Mouse (Mus musculus) right cerebral cortex, postnatal 25 days (tissue): ENCODE data around the gene Arnt2.

ENCODE experiments used
- DNase-seq: peaks from one replicate; pipeline ENCODE4 v3.0.0; 2022

Arnt2 gene

DNA sequence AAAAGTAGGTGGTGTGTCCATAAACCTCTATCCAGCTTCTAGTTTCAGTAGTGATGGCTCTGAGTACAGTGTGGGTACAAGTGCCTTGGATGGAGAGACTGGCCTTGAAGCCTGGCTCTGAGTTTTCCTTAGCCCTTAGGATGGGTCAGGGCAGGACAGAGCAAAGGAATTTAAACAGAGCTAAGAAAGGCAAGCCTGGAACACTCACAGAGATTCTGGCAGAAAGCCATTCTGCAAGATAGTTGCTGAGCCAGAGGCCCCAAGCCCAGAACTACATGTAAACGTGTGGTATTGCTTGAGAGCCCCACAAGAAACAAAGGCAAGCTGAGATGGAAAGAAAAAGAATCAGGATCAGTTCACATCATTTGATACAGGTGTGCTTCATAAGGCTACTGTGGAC is 70.8 kb downstream of the Arnt2 start:
- DNase-seq, result no peak

DNA sequence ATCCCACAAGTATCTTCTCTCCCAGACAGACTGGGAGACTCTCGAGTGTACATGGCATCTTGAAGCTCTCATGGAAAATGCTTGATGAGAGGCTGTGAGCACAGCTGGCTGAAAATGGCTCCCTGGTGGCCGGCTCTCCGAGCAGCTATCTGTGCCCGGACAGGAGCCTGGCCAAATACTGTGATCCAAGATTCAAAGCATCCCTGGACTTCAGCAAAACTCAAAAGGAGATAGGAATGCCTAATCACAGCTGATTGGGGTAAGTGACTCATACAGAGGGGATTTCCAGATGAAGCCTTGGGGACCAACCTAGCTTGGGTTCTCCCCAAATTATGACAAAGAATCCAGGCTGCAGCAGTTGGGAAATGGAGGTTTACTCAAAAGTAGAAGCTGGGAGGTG is 72.2 kb downstream of the Arnt2 start:
- DNase-seq, result no peak

DNA sequence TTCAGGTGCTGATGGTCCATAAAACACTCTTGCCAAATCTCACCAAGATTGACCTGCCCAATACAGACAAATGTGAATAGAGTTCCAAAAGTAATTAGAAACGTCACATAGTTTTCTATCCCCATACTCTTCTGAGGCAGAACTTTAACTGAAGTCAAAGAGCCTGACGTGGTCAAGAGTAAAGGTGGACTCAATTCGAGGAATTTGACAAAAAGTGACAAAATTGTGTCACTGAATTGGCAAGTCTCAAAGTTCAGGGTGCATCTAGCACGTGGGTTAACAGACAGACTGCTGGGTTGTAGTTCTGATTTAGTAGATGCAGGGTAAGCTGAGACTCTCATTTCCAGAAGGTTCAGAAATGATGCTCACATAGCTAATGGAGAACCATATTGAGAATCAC is 73.1 kb downstream of the Arnt2 start:
- no peak for DNase-seq

DNA sequence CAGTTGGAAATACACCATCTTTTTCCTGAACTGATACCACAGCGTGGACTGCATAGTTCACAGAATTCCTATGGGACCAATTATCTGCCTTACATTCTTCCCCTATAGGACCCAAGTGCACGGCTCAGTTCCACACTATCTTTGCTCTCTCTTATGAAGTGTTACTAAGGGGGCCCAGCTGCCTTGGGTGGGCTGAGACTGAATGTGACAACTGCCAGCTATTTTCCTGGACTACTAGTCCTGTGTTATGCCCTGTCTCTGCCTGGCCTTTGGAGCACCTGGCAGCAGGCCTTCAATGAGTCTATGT is 73.4 kb downstream of the Arnt2 start:
- no peak for DNase-seq

DNA sequence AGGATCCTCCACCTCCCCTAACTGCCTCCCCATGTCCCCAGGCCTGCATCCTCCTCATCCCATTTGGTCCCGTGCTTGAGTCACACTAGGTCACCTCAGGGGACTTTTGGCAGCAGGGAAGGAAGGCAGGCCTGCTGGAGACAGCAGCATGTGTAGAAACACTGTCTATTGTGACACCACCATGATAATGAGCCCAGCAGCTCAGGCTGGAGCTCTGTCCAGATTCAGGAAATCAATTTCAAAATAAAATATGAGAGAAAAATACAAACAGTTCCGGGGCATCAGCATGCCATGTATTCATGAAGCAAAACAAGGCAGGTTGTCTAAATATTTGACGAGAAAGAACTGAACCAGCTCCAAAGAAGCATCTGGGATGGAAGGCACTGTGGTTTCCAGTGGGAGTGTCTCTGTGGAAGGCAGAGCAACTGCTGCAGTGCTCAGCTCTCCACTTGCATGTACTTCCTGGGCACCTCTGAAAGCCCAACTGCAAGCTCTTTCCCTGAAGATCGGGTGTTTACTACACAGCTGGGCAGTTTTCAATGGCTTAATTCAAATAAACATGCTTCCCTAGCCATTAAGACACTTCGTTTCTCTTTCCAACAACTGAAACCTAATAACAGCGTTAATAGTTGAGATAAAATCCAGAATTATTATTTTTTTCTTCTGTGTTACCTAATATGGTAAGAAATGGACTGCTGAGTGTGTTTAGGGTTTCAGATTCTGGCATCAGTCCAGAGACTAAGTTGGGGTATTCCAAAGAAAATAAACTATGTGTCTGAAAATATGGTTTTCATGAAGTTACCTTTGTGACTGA is 74.0 kb downstream of the Arnt2 start:
- no peak for DNase-seq

DNA sequence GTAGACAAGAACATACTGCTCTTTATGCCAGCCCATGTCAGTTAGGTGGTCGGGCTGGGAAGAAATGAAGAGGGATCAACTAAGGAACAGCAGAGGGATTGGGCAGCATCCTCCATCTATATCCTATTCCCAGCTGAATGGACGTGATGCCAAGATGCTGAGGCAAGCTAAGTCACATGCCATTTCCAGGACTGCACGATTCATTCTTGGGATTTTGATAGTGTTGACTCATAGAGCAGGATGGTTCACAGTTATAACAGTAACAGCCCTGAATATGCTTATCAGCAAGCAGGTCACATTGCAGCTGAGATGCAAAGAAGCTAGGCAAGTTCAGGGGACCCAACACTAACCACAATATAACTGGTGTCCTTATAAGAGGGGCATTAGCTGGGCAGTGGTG is 76.0 kb downstream of the Arnt2 start:
- no peak for DNase-seq

DNA sequence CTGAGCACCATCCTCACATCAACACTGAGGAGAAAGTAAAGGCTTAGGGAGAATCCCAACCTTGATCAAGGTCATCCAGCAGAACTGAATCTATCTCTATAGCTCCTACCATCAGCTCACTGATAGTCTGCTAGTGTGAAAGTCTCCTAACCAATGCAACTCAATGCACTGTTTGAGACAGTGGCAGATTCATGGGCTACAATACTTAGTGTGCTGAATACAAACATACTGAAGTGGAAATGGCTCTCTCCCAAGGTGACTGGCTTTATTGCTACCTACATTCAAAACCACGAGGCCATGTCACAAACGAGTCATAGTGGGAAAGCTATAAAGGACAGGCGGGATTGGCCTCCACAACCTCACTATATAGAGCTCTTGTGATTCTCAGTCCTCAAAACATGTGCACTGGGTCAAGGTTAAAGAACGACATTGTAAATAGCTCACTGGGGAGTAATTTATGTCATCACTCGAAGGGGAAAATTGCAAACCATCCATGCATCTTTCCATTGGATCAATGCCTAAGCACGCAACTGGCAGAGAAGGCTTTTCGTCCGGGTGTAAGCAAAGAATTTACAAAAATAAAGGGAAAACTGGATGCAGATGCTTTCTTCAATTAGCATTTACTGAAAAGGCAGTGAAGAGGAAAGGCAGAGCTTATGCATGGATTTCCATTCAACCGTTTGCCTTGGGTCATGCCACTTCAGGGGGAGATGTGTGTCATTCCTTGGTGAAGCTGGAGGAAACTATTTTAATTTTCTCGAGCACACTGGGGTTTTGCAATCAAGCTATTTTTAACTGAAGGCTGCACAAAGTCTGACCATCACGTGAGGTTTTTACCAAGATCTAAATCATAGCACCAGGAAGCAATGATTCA is 77.4 kb downstream of the Arnt2 start:
- DNase-seq, result no peak

DNA sequence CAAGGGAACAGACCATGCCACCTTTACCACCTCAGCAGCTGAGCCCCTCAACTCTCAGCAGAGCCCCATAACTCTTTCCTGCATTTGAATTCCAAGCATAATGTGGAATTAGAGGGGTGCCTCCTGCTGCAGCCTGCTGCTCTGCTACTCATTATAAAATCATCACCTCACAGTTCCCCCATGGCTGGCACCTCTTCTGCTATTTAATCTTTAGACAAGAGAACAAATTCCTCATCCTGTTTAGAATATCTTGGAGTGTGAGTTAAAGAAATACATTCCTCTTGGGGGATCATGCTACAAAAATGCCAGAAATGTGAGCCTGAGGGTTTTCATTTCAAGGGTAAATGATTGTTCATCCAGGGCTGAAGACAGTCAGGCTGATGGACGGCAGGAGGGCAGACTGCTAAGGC is 80.8 kb downstream of the Arnt2 start:
- no peak for DNase-seq

DNA sequence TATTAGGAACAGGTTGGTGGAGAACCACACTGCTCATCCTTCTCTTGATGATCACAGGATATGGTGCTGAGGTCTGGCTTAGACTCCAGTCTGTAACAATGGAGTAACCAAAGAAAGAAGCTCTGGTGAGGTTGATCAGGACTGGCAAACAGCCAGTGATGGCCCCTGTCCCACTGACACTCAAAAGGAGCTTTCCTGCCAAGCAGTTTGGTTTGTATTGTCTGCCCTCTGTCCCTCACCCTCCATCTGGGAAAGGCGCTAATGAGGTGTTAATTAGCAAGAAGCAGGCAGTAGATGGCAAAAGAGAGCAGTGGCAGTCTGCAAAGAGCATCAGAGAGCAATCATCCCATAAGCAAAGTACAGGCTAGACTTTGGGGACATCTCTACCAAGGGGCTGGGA is 81.2 kb downstream of the Arnt2 start:
- no peak for DNase-seq

DNA sequence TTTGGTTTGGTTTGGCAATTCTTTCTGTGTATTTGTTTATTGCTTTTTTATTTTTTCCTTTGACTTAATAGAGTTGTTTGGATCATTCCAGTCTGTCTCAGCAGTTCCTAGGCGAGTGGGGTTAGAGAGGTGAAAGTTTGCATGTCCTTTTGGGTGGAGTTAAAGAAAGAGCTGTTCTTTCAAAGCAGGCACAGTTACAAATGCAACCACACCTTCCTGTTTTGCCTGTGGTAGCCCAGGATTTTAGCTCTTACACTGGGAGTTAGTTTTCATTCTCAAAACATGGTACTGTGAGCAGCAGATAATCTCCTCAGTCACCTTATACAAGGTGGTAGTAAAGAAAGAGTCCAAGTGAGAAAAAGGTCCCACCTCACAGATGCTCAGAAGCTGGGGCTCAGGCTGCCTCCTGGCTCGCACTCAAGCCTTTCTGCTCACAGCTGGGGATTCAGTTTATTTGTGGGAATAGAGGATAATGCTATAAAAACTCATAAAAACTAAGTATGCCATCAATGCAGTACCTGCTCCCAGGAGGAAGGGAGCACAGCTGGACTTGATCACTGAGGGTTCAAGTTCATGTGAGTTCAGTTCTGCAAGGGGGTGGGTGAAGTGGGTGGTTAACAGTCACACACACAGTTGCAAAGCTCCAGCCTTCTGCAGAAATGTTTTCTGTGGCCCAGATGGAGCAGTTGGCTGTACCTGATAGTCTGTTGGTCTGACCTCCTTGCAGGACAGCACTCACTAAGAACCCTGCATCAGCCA is 84.2 kb downstream of the Arnt2 start:
- DNase-seq, result no peak

DNA sequence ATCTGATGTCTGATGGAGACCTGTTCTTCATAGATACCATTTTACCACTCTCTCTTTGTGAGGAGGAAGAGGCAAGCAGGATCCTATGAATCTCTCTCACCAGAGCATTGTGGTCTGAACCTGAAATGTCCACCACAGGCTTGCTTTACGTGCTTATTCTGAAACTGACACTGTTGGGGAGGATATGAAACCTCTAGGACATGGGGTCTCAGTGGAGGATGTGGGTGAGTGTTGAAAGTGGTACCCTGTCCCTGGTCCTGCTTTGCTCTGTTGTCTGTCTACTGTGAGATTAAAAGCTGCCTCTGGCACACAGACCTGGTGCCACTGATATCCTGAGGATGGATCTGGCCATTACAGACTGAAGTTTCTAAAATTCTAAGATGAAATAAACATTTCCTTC is 88.4 kb downstream of the Arnt2 start:
- DNase-seq, result no peak

DNA sequence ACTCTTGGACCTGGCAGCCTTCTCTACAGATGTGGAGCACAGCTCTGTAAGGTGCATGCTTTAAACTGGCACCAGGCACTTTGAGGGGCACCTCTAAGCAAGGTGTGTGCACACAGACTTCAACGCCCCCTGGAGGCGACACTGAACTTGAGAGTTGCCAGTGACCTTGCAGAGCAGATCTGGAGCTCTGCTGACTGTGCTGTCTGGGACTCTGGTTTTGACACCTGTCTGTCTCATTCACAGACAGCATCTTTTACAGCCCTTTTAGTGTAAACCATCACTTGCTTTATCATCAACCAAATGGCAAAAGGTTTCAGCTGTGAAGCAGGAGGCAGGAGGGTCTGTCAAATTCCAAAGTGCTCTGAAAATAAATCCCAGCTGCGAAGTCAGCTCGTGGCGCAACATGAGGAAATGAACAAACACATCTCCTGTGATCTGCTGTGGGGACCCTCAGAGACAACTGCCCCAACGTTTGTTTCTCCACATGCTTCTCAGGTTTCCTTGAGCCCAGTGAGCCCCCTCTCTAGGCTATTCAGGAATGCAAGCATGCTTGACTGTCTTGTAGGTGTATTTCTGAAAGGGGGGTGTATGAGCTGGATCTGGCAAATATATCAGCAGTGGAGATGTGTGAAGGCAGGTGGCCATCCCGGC is 94.5 kb downstream of the Arnt2 start:
- DNase-seq, result no peak

DNA sequence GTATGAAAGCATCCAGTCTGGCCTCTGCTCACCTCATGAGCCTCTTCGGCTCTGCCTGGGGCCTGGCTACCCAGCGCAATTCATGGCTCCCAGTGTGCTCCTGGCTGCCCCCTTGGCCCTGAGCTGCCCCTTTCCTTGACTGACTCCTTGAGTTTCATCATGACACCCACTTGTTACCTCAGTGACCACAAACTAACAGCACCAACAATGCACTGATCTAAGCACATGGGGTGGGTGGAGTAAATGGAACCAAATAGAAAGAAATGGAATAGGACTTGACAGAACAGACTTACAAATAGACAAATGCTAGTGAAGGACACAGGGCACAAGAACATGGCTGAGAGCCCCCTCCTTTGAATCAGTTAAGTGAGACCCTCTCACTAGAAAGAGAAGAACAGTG is 95.2 kb downstream of the Arnt2 start:
- DNase-seq, result no peak

DNA sequence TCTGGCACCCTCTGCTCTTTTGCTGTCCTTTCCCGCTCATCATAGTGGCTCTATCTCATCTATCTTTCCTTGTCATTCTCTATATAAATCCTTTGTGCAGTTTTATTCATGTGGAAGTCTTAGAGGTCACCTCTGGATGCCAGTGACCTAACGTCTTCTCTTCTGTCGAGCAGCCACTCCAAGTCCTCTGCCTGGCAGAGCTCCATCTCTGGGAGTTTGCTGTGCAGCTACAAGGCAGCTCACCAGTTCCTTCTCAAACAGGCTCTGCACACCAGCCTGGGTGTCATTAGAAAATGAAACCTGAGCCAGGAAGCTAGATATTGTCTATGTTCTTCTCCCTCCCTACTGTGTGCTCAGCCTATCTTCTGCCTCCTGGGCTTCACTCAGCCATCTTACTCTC is 98.4 kb downstream of the Arnt2 start:
- no peak for DNase-seq

DNA sequence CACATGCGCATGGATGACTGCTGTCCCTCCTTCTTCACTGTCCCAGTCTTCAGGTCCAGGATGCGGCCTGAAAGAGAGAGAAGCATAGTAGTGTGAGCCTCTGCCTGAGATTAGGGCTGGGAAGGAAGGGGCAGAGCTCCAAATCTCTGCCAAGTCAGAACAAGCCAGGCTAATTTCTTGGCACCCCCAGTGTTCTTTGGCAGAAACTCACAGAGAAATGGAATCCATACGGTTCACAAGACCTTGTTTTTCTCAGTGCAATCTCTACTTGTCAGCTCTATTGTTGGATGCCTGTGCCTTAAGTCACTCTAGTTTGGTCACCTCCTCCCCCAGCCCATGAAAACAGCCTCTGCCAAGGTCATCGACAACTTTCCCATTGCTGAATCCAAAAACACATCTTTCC is 99.1 kb downstream of the Arnt2 start:
- no peak for DNase-seq

DNA sequence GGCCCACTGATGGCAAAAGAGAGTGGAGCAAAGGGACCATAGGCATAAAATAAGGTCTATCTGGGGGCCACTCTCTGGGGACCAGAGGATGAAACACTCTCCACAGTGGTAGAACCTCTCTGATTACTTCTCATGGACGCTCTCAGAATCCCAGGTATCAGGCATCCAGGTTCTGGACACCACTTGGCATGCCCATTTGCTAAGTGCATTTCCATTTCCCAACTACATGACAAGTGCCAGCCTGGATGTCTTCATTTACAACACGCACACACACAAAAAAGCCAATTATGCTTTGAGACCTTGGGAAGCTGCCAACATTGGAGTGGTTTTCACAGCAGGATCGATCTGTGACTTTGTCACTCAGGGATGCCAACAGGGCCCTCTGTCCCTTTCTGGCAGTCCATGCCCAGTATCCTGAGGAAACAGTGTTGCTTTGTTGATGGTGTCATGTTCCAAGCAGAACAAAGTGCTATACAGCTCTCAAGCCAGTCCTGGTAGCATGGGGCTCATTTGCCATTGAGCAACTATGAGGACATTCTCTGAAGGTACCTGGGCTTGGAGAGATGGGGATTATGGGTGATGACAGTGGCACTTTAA is 102.5 kb downstream of the Arnt2 start:
- DNase-seq, result no peak

DNA sequence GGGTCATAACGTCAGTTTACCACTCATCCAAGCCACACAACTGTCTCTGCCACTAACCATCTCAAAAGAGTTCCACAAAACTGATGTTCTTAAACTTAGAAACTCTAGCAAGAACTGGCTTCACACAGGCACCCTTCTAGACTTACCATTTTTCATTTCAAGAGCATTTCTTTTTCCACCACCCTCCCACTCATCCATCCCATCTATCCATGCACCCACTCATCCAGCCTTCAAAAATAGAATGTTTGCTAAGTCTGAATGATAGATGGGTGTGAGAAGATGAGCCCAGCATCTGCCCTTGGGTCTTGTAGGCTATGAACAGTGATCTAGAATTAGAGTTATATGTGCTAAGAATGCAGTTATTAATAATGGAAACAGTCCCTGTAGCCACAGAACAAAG is 109.7 kb downstream of the Arnt2 start:
- DNase-seq, result no peak

DNA sequence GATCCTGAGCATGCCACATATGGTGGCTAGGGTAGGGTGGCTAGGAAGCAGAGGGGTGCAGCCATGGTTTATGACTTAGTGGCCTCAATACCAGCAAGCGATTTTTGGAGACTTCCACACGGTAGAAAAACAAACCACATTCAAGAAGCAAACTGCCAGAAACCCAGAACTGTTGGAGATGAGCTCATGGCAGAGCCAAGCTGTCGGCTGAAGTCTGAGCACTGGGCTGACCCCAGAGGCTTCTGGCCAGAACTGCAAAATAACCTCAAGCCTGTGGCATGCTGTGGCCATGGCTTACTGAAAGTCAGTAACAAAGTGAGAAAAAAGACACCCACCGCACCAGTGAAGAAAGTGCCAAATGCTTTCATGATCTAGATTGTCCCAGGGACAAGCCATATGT is 110.4 kb downstream of the Arnt2 start:
- DNase-seq, result no peak

DNA sequence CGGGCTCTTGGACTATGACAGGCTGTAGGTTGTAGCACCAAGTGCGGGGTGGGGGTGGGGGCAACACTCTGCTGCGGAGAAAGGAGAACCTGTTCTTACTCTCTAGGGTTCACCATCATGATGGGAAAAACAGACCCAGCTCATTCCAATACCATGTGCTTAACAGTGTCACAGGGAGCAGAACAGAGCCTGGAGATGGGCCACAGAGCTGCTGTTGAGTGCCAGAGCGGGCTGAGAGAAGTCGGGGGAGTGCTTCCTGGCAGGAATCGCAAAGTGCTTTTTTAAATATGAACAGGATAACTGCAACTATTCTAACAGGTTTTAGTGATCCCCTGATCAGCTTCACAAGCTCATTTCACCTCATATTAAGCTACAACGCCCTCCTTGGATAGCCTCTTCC is 116.9 kb downstream of the Arnt2 start:
- no peak for DNase-seq

DNA sequence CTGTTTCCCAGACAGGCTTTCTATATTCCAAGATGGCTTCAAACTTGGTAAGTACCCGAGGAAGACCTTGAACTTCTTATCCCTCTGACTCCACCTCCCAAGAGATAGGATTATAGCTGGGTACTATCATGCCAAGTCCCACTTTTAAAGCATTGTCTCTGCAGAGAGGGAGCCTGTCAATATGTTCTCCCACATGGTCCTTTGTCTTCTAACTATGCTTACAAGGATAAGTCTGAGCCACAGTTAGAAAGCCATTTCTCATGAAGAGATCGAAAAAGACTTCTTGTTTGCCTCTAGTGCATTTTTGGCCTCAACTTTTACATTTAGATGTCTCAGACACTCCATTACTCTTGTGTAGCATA is 122.8 kb downstream of the Arnt2 start:
- no peak for DNase-seq

DNA sequence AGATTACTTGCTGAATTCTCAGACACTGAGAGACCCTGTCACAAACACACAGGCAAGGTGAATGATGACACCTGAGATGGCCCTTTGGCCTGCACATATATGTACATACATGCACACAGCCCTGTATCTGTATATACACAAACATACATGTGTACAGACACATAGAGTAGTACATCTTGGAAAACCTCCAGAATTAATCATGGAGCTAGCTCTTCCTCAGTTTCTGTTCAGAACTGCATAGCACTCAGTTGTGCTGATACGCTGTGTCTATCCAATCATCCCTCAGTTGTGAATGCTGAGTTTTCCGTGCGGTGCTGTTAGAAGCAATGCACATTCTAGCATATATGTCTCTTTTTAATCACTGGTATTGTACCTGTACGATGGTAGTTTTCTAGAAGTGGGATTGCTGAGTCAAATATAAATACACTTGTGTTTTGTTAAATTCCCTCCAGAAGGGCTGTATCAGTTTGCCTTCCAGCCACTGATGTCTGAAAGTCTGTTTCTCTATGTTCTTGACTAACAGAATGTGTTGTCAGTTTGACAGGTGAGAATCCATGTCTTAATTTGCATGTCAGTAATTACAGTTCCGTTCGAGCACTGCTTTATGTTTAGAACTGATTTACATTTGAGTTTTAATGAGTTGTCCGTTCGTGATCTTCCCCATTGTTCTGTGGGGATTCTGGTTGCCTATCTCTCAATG is 123.3 kb downstream of the Arnt2 start:
- no peak for DNase-seq

DNA sequence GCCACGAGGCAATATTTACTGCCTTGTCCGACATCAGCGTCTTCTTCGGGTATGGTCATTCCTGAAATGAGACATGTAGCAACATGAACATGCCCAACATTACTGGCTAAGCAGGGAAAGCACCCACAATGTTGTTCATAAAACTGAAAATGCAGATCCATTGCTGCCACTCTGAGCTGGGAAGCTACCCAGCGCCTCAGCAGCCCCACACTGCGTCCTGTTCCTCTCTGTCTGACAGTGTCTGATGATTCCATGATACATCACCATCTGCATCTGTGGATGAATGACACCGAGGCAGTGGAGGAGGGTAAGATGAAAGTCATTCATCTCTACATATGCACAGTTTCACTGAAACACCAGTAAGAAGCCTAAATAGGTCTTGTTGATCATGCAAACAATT is 124.2 kb downstream of the Arnt2 start:
- DNase-seq, result no peak
